Mouse (Mus musculus): ENCODE data around the gene Chia1. TPM values are rescaled to one million over a fixed set of nuclear protein-coding genes. Genes with fewer than 3 reads are reported as not detected.
A peak's percentile ranks its signal among the peaks of the same experiment; 100 is the strongest.
"Not testable (repeated sequence)": the region's sequence is repeated elsewhere in the genome, so short reads cannot be mapped to it uniquely, and the experiment has no call there.

The Chia1 gene
- polyA plus RNA-seq (2015; fragmentation: Nextera tagmentation; extraction: Ambion mirVana) = 0.11 and 0.31 TPM in 2 replicates

GRCm38 (mm10) chr3:106112929-106113328 is at the start of gene Chia1:
Gene Chia1, plus strand, starts transcription at chr3:106113229.
- Histone ChIP-seq H3K4me3 (no peak within 1 kb of the TSS), H3K4me2 (no peak within 1 kb of the TSS), H3K27ac (replicated peaks) (no peak within 1 kb of the TSS), H3K36me3 (no peaks in the 10 kb centered on the region), H3K9ac (no peak within 1 kb of the TSS), H3K9me3 (peaks cover 4% of the 10 kb centered on the region; the same call in 1 of the 2 replicates), H3K4me1 (no peaks in the 10 kb centered on the region), H3K27me3 (replicated peaks) (no peaks in the 10 kb centered on the region)
- 65% methylated on average over 3 of the region's 3 CpGs for WGBS
- ATAC-seq (ENCODE audit: extremely low read depth, insufficient number of reproducible peaks, low FRiP score, low TSS enrichment) = no peak

- H3K9ac ChIP-seq; H3K36me3 ChIP-seq; ATAC-seq (ENCODE audit: extremely low read depth, insufficient number of reproducible peaks, low FRiP score, low TSS enrichment): not testable (repeated sequence)
These were observed 45.3 kb upstream of the Chia1 start for GRCm38 (mm10) chr3:106067707-106068106.

GRCm38 (mm10) chr3:106070994-106071393 is 42.0 kb upstream of the Chia1 start:
- WGBS = 75% methylated on average over 2 of the region's 2 CpGs
- H3K9ac ChIP-seq = no peak overlapping the region
- ATAC-seq (ENCODE audit: extremely low read depth, insufficient number of reproducible peaks, low FRiP score, low TSS enrichment) = no peak

More at GRCm38 (mm10) chr3:106067707-106068106, 45.3 kb upstream of the Chia1 start:
- 35% methylated on average over 5 of the region's 5 CpGs for WGBS
- not testable (repeated sequence) for H3K4me2 ChIP-seq; H3K4me3 ChIP-seq; H3K27me3 ChIP-seq (replicated peaks); H3K27ac ChIP-seq (replicated peaks); H3K9me3 ChIP-seq; H3K4me1 ChIP-seq

GRCm38 (mm10) chr3:106074824-106075223 is 38.2 kb upstream of the Chia1 start:
- no peaks in the 10 kb centered on the region for H3K36me3 ChIP-seq
- 0 out of 2 replicates have a peak, but pooled peaks cover 3% of the 10 kb centered on the region for H3K27me3 ChIP-seq (replicated peaks)
- H3K9ac ChIP-seq = no peak overlapping the region
- WGBS = 28% methylated on average over 1 of the region's 1 CpGs
- ATAC-seq (ENCODE audit: extremely low read depth, insufficient number of reproducible peaks, low FRiP score, low TSS enrichment) = no peak
- H3K4me3 ChIP-seq = no peak overlapping the region
- H3K9me3 ChIP-seq = no peaks in the 10 kb centered on the region
- no peaks in the 10 kb centered on the region for H3K4me1 ChIP-seq
- H3K4me2 ChIP-seq = no peak overlapping the region
- H3K27ac ChIP-seq (replicated peaks) = no peak overlapping the region

More at GRCm38 (mm10) chr3:106070994-106071393, 42.0 kb upstream of the Chia1 start:
- Histone ChIP-seq H3K27me3 (replicated peaks) (0 out of 2 replicates have a peak, but pooled peaks cover 3% of the 10 kb centered on the region), H3K9me3 (no peaks in the 10 kb centered on the region), H3K4me3 (no peak overlapping the region), H3K4me2 (no peak overlapping the region), H3K36me3 (no peaks in the 10 kb centered on the region), H3K27ac (replicated peaks) (no peak overlapping the region), H3K4me1 (no peaks in the 10 kb centered on the region)

- Histone ChIP-seq H3K4me1 (no peaks in the 10 kb centered on the region), H3K9me3 (peaks cover 27% of the 10 kb centered on the region), H3K4me2 (no peak overlapping the region), H3K9ac (no peak overlapping the region), H3K27me3 (replicated peaks) (no peaks in the 10 kb centered on the region), H3K4me3 (no peak overlapping the region), H3K36me3 (no peaks in the 10 kb centered on the region), H3K27ac (replicated peaks) (no peak overlapping the region)
- ATAC-seq (ENCODE audit: extremely low read depth, insufficient number of reproducible peaks, low FRiP score, low TSS enrichment) = no peak
These were observed 14.0 kb downstream of the Chia1 start for GRCm38 (mm10) chr3:106126999-106127398.

GRCm38 (mm10) chr3:106128807-106129493 is 15.9 kb downstream of the Chia1 start:
- Histone ChIP-seq H3K4me2 (no peak overlapping the region), H3K4me1 (no peaks in the 10 kb centered on the region), H3K27me3 (replicated peaks) (no peaks in the 10 kb centered on the region), H3K36me3 (no peaks in the 10 kb centered on the region), H3K27ac (replicated peaks) (no peak overlapping the region), H3K9me3 (peaks cover 18% of the 10 kb centered on the region), H3K9ac (no peak overlapping the region), H3K4me3 (no peak overlapping the region)
- 53% methylated on average over 4 of the region's 4 CpGs for WGBS
- no peak for ATAC-seq (ENCODE audit: extremely low read depth, insufficient number of reproducible peaks, low FRiP score, low TSS enrichment)

- WGBS = 53% methylated on average over 5 of the region's 5 CpGs
- H3K9me3 ChIP-seq = peaks cover 18% of the 10 kb centered on the region
These were observed 18.7 kb downstream of the Chia1 start for GRCm38 (mm10) chr3:106131690-106132089.

GRCm38 (mm10) chr3:106144081-106144480 is 31.1 kb downstream of the Chia1 start:
- no peak overlapping the region for H3K27ac ChIP-seq (replicated peaks)
- H3K27me3 ChIP-seq (replicated peaks) = no peaks in the 10 kb centered on the region
- 80% methylated on average over 10 of the region's 10 CpGs for whole genome bisulfite sequencing
- H3K9ac ChIP-seq = no peak overlapping the region
- no peaks in the 10 kb centered on the region for H3K4me1 ChIP-seq
- H3K4me3 ChIP-seq = no peak overlapping the region
- peaks cover 22% of the 10 kb centered on the region for H3K9me3 ChIP-seq
- ATAC-seq (ENCODE audit: extremely low read depth, insufficient number of reproducible peaks, low FRiP score, low TSS enrichment) = peak; percentile 49; the same call in 1 of the 2 replicates
- no peak overlapping the region for H3K4me2 ChIP-seq
- H3K36me3 ChIP-seq = no peaks in the 10 kb centered on the region

More at GRCm38 (mm10) chr3:106131690-106132089, 18.7 kb downstream of the Chia1 start:
- H3K27me3 ChIP-seq (replicated peaks) = no peaks in the 10 kb centered on the region
- H3K4me1 ChIP-seq = no peaks in the 10 kb centered on the region
- no peak overlapping the region for H3K9ac ChIP-seq
- no peak overlapping the region for H3K4me2 ChIP-seq
- no peak overlapping the region for H3K27ac ChIP-seq (replicated peaks)
- H3K4me3 ChIP-seq = no peak overlapping the region
- no peak for ATAC-seq (ENCODE audit: extremely low read depth, insufficient number of reproducible peaks, low FRiP score, low TSS enrichment)
- H3K36me3 ChIP-seq = no peaks in the 10 kb centered on the region

GRCm38 (mm10) chr3:106154413-106154812 is 41.4 kb downstream of the Chia1 start:
- H3K9me3 ChIP-seq = peaks cover 12% of the 10 kb centered on the region; the same call in 1 of the 2 replicates
- no peaks in the 10 kb centered on the region for H3K27me3 ChIP-seq (replicated peaks)
- H3K27ac ChIP-seq (replicated peaks) = no peak overlapping the region
- H3K36me3 ChIP-seq = no peaks in the 10 kb centered on the region
- H3K4me1 ChIP-seq = no peaks in the 10 kb centered on the region
- no peak overlapping the region for H3K9ac ChIP-seq
- 78% methylated on average over 2 of the region's 2 CpGs for WGBS
- no peak overlapping the region for H3K4me2 ChIP-seq
- no peak for ATAC-seq (ENCODE audit: extremely low read depth, insufficient number of reproducible peaks, low FRiP score, low TSS enrichment)
- no peak overlapping the region for H3K4me3 ChIP-seq

GRCm38 (mm10) chr3:106167464-106167863 is 54.4 kb downstream of the Chia1 start, which contains the start of gene Chil3:
Gene Chil3, minus strand, starts transcription at chr3:106167564.
- Histone ChIP-seq H3K4me2 (no peak within 1 kb of the TSS), H3K9me3 (peaks cover 14% of the 10 kb centered on the region; the same call in 1 of the 2 replicates), H3K4me1 (no peaks in the 10 kb centered on the region), H3K4me3 (no peak within 1 kb of the TSS), H3K27me3 (replicated peaks) (no peaks in the 10 kb centered on the region), H3K36me3 (no peaks in the 10 kb centered on the region), H3K9ac (no peak within 1 kb of the TSS), H3K27ac (replicated peaks) (no peak within 1 kb of the TSS)
- WGBS = 63% methylated on average over 3 of the region's 3 CpGs
- no peak for ATAC-seq (ENCODE audit: extremely low read depth, insufficient number of reproducible peaks, low FRiP score, low TSS enrichment)

GRCm38 (mm10) chr3:106170522-106171053 is 57.6 kb downstream of the Chia1 start:
- 35% methylated on average over 1 of the region's 1 CpGs for WGBS
- Histone ChIP-seq H3K27ac (replicated peaks) (no peak overlapping the region), H3K4me2 (no peak overlapping the region)

More at GRCm38 (mm10) chr3:106170522-106171053, 57.6 kb downstream of the Chia1 start:
- peak; percentile 14; the same call in 1 of the 2 replicates for ATAC-seq (ENCODE audit: extremely low read depth, insufficient number of reproducible peaks, low FRiP score, low TSS enrichment)
- Histone ChIP-seq H3K9me3 (0 out of 2 replicates have a peak, but pooled peaks cover 13% of the 10 kb centered on the region), H3K4me1 (no peaks in the 10 kb centered on the region), H3K4me3 (no peak overlapping the region), H3K27me3 (replicated peaks) (no peaks in the 10 kb centered on the region), H3K9ac (no peak overlapping the region), H3K36me3 (no peaks in the 10 kb centered on the region)
